Mouse (Mus musculus): ENCODE measurements around the gene Nppc. TPM values are rescaled to one million over a fixed set of nuclear protein-coding genes. Genes with fewer than 3 reads are reported as not detected.
A peak's percentile ranks its signal among the peaks of the same experiment; 100 is the strongest.

Gene Nppc
- polyA plus RNA-seq, 1 experiment: not detected

- H3K27ac ChIP-seq (ENCODE audit: insufficient read depth, low read depth, low read length): no peak overlapping the region
- TF ChIP-seq CTCF (IDR thresholded peaks at IDR 0.05; ENCODE audit: low read depth, low read length) (no peak), POLR2A (IDR thresholded peaks at IDR 0.05; ENCODE audit: borderline replicate concordance, low read depth, low read length) (no peak)
- peaks cover 4% of the 10 kb centered on the region for H3K4me1 ChIP-seq (ENCODE audit: control insufficient read depth, insufficient read depth, low read length)
- H3K4me3 ChIP-seq (ENCODE audit: insufficient read depth, low read length): no peak overlapping the region
Measured at GRCm38 (mm10) chr1:86699346-86700136, 29.2 kb upstream of the Nppc start.

GRCm38 (mm10) chr1:86698721-86699120, 28.4 kb upstream of the Nppc start:
- TF ChIP-seq POLR2A (IDR thresholded peaks at IDR 0.05; ENCODE audit: borderline replicate concordance, low read depth, low read length) (no peak), CTCF (IDR thresholded peaks at IDR 0.05; ENCODE audit: low read depth, low read length) (no peak)
- H3K4me3 ChIP-seq (ENCODE audit: insufficient read depth, low read length): no peak overlapping the region
- peaks cover 4% of the 10 kb centered on the region for H3K4me1 ChIP-seq (ENCODE audit: control insufficient read depth, insufficient read depth, low read length)
- no peak overlapping the region for H3K27ac ChIP-seq (ENCODE audit: insufficient read depth, low read depth, low read length)

- H3K27ac ChIP-seq (ENCODE audit: insufficient read depth, low read depth, low read length): no peak overlapping the region
- H3K4me3 ChIP-seq (ENCODE audit: insufficient read depth, low read length): no peak overlapping the region
- H3K4me1 ChIP-seq (ENCODE audit: control insufficient read depth, insufficient read depth, low read length): no peaks in the 10 kb centered on the region
- peak; percentile 48 for TF ChIP-seq CTCF (IDR thresholded peaks at IDR 0.05; ENCODE audit: low read depth, low read length)
- no peak for TF ChIP-seq POLR2A (IDR thresholded peaks at IDR 0.05; ENCODE audit: borderline replicate concordance, low read depth, low read length)
Measured at GRCm38 (mm10) chr1:86696948-86697347, 26.6 kb upstream of the Nppc start.

- TF ChIP-seq POLR2A (IDR thresholded peaks at IDR 0.05; ENCODE audit: borderline replicate concordance, low read depth, low read length) (no peak), CTCF (IDR thresholded peaks at IDR 0.05; ENCODE audit: low read depth, low read length) (no peak)
- Histone ChIP-seq H3K4me1 (ENCODE audit: control insufficient read depth, insufficient read depth, low read length) (no peaks in the 10 kb centered on the region), H3K4me3 (ENCODE audit: insufficient read depth, low read length) (no peak overlapping the region), H3K27ac (ENCODE audit: insufficient read depth, low read depth, low read length) (no peak overlapping the region)
Measured at GRCm38 (mm10) chr1:86691027-86691426, 20.7 kb upstream of the Nppc start.

- no peaks in the 10 kb centered on the region for H3K4me1 ChIP-seq (ENCODE audit: control insufficient read depth, insufficient read depth, low read length)
- TF ChIP-seq POLR2A (IDR thresholded peaks at IDR 0.05; ENCODE audit: borderline replicate concordance, low read depth, low read length) (no peak), CTCF (IDR thresholded peaks at IDR 0.05; ENCODE audit: low read depth, low read length) (no peak)
- H3K4me3 ChIP-seq (ENCODE audit: insufficient read depth, low read length): no peak overlapping the region
- no peak overlapping the region for H3K27ac ChIP-seq (ENCODE audit: insufficient read depth, low read depth, low read length)
Measured at GRCm38 (mm10) chr1:86687236-86687635, 16.9 kb upstream of the Nppc start.

- no peak overlapping the region for H3K27ac ChIP-seq (ENCODE audit: insufficient read depth, low read depth, low read length)
- TF ChIP-seq CTCF (IDR thresholded peaks at IDR 0.05; ENCODE audit: low read depth, low read length) (no peak), POLR2A (IDR thresholded peaks at IDR 0.05; ENCODE audit: borderline replicate concordance, low read depth, low read length) (no peak)
- H3K4me1 ChIP-seq (ENCODE audit: control insufficient read depth, insufficient read depth, low read length): no peaks in the 10 kb centered on the region
- H3K4me3 ChIP-seq (ENCODE audit: insufficient read depth, low read length): no peak overlapping the region
Measured at GRCm38 (mm10) chr1:86678667-86679066, 8.3 kb upstream of the Nppc start.

GRCm38 (mm10) chr1:86677624-86678023, 7.3 kb upstream of the Nppc start:
- Histone ChIP-seq H3K4me1 (ENCODE audit: control insufficient read depth, insufficient read depth, low read length) (no peaks in the 10 kb centered on the region), H3K27ac (ENCODE audit: insufficient read depth, low read depth, low read length) (no peak overlapping the region), H3K4me3 (ENCODE audit: insufficient read depth, low read length) (no peak overlapping the region)
- TF ChIP-seq CTCF (IDR thresholded peaks at IDR 0.05; ENCODE audit: low read depth, low read length) (no peak), POLR2A (IDR thresholded peaks at IDR 0.05; ENCODE audit: borderline replicate concordance, low read depth, low read length) (no peak)

GRCm38 (mm10) chr1:86675126-86675525, 4.8 kb upstream of the Nppc start:
- Histone ChIP-seq H3K27ac (ENCODE audit: insufficient read depth, low read depth, low read length) (no peak overlapping the region), H3K4me3 (ENCODE audit: insufficient read depth, low read length) (no peak overlapping the region), H3K4me1 (ENCODE audit: control insufficient read depth, insufficient read depth, low read length) (no peaks in the 10 kb centered on the region)
- TF ChIP-seq POLR2A (IDR thresholded peaks at IDR 0.05; ENCODE audit: borderline replicate concordance, low read depth, low read length): no peak

GRCm38 (mm10) chr1:86674385-86674784, 4.0 kb upstream of the Nppc start:
- Histone ChIP-seq H3K4me1 (ENCODE audit: control insufficient read depth, insufficient read depth, low read length) (no peaks in the 10 kb centered on the region), H3K27ac (ENCODE audit: insufficient read depth, low read depth, low read length) (no peak overlapping the region), H3K4me3 (ENCODE audit: insufficient read depth, low read length) (no peak overlapping the region)
- no peak for TF ChIP-seq POLR2A (IDR thresholded peaks at IDR 0.05; ENCODE audit: borderline replicate concordance, low read depth, low read length)
- no peak for TF ChIP-seq CTCF (IDR thresholded peaks at IDR 0.05; ENCODE audit: low read depth, low read length)

GRCm38 (mm10) chr1:86669552-86670273, 658 bp downstream of the Nppc start:
- H3K4me3 ChIP-seq (ENCODE audit: insufficient read depth, low read length): peak overlapping the region; percentile 55

More at GRCm38 (mm10) chr1:86669552-86670273, 658 bp downstream of the Nppc start:
- peak; percentile 38; the same call in 1 of the 2 replicates for TF ChIP-seq CTCF (IDR thresholded peaks at IDR 0.05; ENCODE audit: low read depth, low read length)
- no peak for TF ChIP-seq POLR2A (IDR thresholded peaks at IDR 0.05; ENCODE audit: borderline replicate concordance, low read depth, low read length)
- Histone ChIP-seq H3K27ac (ENCODE audit: insufficient read depth, low read depth, low read length) (no peak overlapping the region), H3K4me1 (ENCODE audit: control insufficient read depth, insufficient read depth, low read length) (no peaks in the 10 kb centered on the region)
